Comparison of ENCODE assay signal across 22 mouse cellular contexts in the genomic region with DNA sequence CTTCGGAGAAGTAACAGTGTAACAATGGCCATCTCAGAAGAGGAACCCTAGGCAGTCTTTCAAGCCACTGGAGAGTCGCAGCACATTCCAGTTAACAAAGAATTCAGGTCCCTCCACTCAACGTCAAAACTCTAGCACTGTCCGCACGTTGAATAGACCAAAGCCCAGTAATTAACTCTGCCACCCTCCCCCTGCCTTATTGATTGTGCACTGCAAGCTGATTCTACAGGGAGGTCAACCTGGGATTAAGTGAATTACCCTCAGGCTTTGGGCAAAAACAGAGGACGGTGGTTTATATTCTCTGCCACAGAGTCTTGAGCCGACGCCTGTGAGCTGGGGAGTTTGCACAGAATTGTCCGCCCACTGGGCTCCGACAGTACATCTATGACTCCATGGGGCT.
A peak's percentile ranks its signal among the peaks of the same experiment; 100 is the strongest.
DNase-seq lines count a peak whose midpoint lies in the region; ATAC-seq and TF ChIP-seq lines count a peak whose summit lies in the region.
"Had no signal": no experiment of that assay in that cellular context is flagged by ENCODE, and none has a peak within 500 bp of the region (broad histone marks: within the 10 kb centered on the region; RNA-seq: fewer than 3 reads in every experiment).

No protein-coding gene starts in this region.

- H3K9ac ChIP-seq in forebrain, embryonic 11.5 days (ENCODE audit: low read length): no peak overlapping the region
- H3K9ac ChIP-seq in forebrain, embryonic 16.5 days (replicated peaks; ENCODE audit: low read depth, low read length): no peak overlapping the region
- H3K9ac ChIP-seq in midbrain, embryonic 11.5 days (ENCODE audit: low read length): no peak overlapping the region
- H3K9ac ChIP-seq in midbrain, embryonic 14.5 days (replicated peaks; ENCODE audit: low read length): no peak overlapping the region
- no peak overlapping the region for H3K9ac ChIP-seq in intestine, postnatal 0 days (ENCODE audit: low read depth, low read length)
- H3K9ac ChIP-seq: embryonic facial prominence, embryonic 12.5 days; kidney, embryonic 15.5 days; limb, embryonic 13.5 days; liver, embryonic 12.5 days had no signal

- no peaks in the 10 kb centered on the region for H3K9me3 ChIP-seq in forebrain, embryonic 11.5 days (ENCODE audit: control insufficient read depth, low read length)
- H3K9me3 ChIP-seq in forebrain, embryonic 16.5 days (ENCODE audit: control insufficient read depth, low read length): no peaks in the 10 kb centered on the region
- H3K9me3 ChIP-seq in midbrain, embryonic 11.5 days (ENCODE audit: control insufficient read depth, low read length): no peaks in the 10 kb centered on the region
- H3K9me3 ChIP-seq in midbrain, embryonic 14.5 days (ENCODE audit: control insufficient read depth, low read length): no peaks in the 10 kb centered on the region
- H3K9me3 ChIP-seq in embryonic facial prominence, embryonic 10.5 days: no peaks in the 10 kb centered on the region
- no peaks in the 10 kb centered on the region for H3K9me3 ChIP-seq in intestine, postnatal 0 days (ENCODE audit: control insufficient read depth)
- H3K9me3 ChIP-seq: embryonic facial prominence, embryonic 12.5 days; kidney, embryonic 15.5 days; limb, embryonic 13.5 days; liver, embryonic 12.5 days had no signal

- ATAC-seq in forebrain, embryonic 11.5 days (replicated peaks; ENCODE audit: low FRiP score): peak; percentile 49
- ATAC-seq in forebrain, embryonic 16.5 days: no peak
- 0 out of 2 replicates have a peak, but pooled peaks have one; percentile 27 for ATAC-seq in midbrain, embryonic 11.5 days (ENCODE audit: low FRiP score)
- no peak for ATAC-seq in midbrain, embryonic 14.5 days (ENCODE audit: low FRiP score, low TSS enrichment)
- no peak for ATAC-seq in intestine, postnatal 0 days
- ATAC-seq: liver, embryonic 12.5 days; Patski had no signal

- H3K4me3 ChIP-seq in forebrain, embryonic 11.5 days (ENCODE audit: low read depth, low read length): no peak overlapping the region
- no peak overlapping the region for H3K4me3 ChIP-seq in forebrain, embryonic 16.5 days (replicated peaks; ENCODE audit: low read length)
- no peak overlapping the region for H3K4me3 ChIP-seq in midbrain, embryonic 11.5 days (ENCODE audit: low read depth, low read length)
- no peak overlapping the region for H3K4me3 ChIP-seq in midbrain, embryonic 14.5 days (replicated peaks; ENCODE audit: low read depth, low read length)
- H3K4me3 ChIP-seq in embryonic facial prominence, embryonic 10.5 days: no peak overlapping the region
- H3K4me3 ChIP-seq in intestine, postnatal 0 days (ENCODE audit: low read depth, low read length): no peak overlapping the region
- H3K4me3 ChIP-seq: embryonic facial prominence, embryonic 12.5 days; kidney, embryonic 15.5 days; limb, embryonic 13.5 days; liver, embryonic 12.5 days had no signal

- TF ChIP-seq CTCF in intestine, postnatal 0 days (IDR thresholded peaks at IDR 0.05; ENCODE audit: low read depth): no peak

- no peak overlapping the region for H3K4me2 ChIP-seq in forebrain, embryonic 11.5 days (ENCODE audit: low read depth, low read length, severe bottlenecking)
- no peak overlapping the region for H3K4me2 ChIP-seq in forebrain, embryonic 16.5 days (ENCODE audit: low read length)
- H3K4me2 ChIP-seq in midbrain, embryonic 11.5 days: no peak overlapping the region
- H3K4me2 ChIP-seq in midbrain, embryonic 14.5 days (ENCODE audit: low read length): no peak overlapping the region
- H3K4me2 ChIP-seq in intestine, postnatal 0 days (replicated peaks; ENCODE audit: low read depth): no peak overlapping the region
- H3K4me2 ChIP-seq: embryonic facial prominence, embryonic 12.5 days; kidney, embryonic 15.5 days; limb, embryonic 13.5 days; liver, embryonic 12.5 days had no signal

- no peak for DNase-seq in forebrain, embryonic 11.5 days (ENCODE audit: low spot score)
- no peak for DNase-seq in midbrain, embryonic 11.5 days (ENCODE audit: low spot score, missing footprints)
- no peak for DNase-seq in midbrain, embryonic 14.5 days
- DNase-seq in embryonic facial prominence, embryonic 10.5 days (ENCODE audit: low spot score): peak; percentile 19
- peak; percentile 77 for DNase-seq in retina, postnatal 1 day
- DNase-seq: cerebellum, adult 2 months; cerebellum, postnatal 25 days; heart, postnatal 4 days; kidney, adult 11 months; layer of hippocampus, adult 9-11 months; lung, adult 18-20 months; lung, postnatal 10 days; right cerebral cortex, postnatal 25 days; spleen, adult 18-20 months; thymus, postnatal 14 days had no signal

- H3K36me3 ChIP-seq in forebrain, embryonic 11.5 days (ENCODE audit: control insufficient read depth, insufficient read depth, low read length): no peaks in the 10 kb centered on the region
- no peaks in the 10 kb centered on the region for H3K36me3 ChIP-seq in forebrain, embryonic 16.5 days (ENCODE audit: control insufficient read depth, insufficient read depth)
- H3K36me3 ChIP-seq in midbrain, embryonic 11.5 days (ENCODE audit: control insufficient read depth, insufficient read depth, low read length): no peaks in the 10 kb centered on the region
- H3K36me3 ChIP-seq in midbrain, embryonic 14.5 days (ENCODE audit: control insufficient read depth, insufficient read depth, low read length): no peaks in the 10 kb centered on the region
- H3K36me3 ChIP-seq in embryonic facial prominence, embryonic 10.5 days (replicated peaks): no peaks in the 10 kb centered on the region
- H3K36me3 ChIP-seq in intestine, postnatal 0 days (ENCODE audit: control insufficient read depth, insufficient read depth): no peaks in the 10 kb centered on the region
- H3K36me3 ChIP-seq: embryonic facial prominence, embryonic 12.5 days; kidney, embryonic 15.5 days; limb, embryonic 13.5 days; liver, embryonic 12.5 days had no signal

- WGBS in forebrain, embryonic 11.5 days: 10% methylated on average over 10 of the region's 10 CpGs
- 12% methylated on average over 10 of the region's 10 CpGs for WGBS in forebrain, embryonic 16.5 days
- 33% methylated on average over 10 of the region's 10 CpGs for WGBS in midbrain, embryonic 11.5 days
- 26% methylated on average over 10 of the region's 10 CpGs for WGBS in midbrain, embryonic 14.5 days
- 28% methylated on average over 10 of the region's 10 CpGs for WGBS in embryonic facial prominence, embryonic 10.5 days
- WGBS in intestine, postnatal 0 days: 57% methylated on average over 10 of the region's 10 CpGs

- no peaks in the 10 kb centered on the region; the same call in 1 of the 2 replicates for H3K4me1 ChIP-seq in forebrain, embryonic 11.5 days (replicated peaks; ENCODE audit: control insufficient read depth, insufficient read depth, low read length)
- H3K4me1 ChIP-seq in forebrain, embryonic 16.5 days (replicated peaks; ENCODE audit: control insufficient read depth, insufficient read depth, low read length): no peaks in the 10 kb centered on the region
- no peaks in the 10 kb centered on the region for H3K4me1 ChIP-seq in midbrain, embryonic 11.5 days (ENCODE audit: control insufficient read depth, insufficient read depth, low read length)
- 0 out of 2 replicates have a peak, but pooled peaks cover 3% of the 10 kb centered on the region for H3K4me1 ChIP-seq in midbrain, embryonic 14.5 days (ENCODE audit: control insufficient read depth, insufficient read depth, low read length)
- peaks cover 22% of the 10 kb centered on the region for H3K4me1 ChIP-seq in embryonic facial prominence, embryonic 10.5 days
- H3K4me1 ChIP-seq in intestine, postnatal 0 days (replicated peaks; ENCODE audit: control insufficient read depth, insufficient read depth, low read length): no peaks in the 10 kb centered on the region
- H3K4me1 ChIP-seq: embryonic facial prominence, embryonic 12.5 days; kidney, embryonic 15.5 days; limb, embryonic 13.5 days had no signal

- H3K27ac ChIP-seq in forebrain, embryonic 11.5 days (ENCODE audit: low read depth, low read length): no peak overlapping the region
- H3K27ac ChIP-seq in forebrain, embryonic 16.5 days (ENCODE audit: low read length): no peak overlapping the region
- no peak overlapping the region for H3K27ac ChIP-seq in midbrain, embryonic 11.5 days (ENCODE audit: low read depth, low read length)
- H3K27ac ChIP-seq in midbrain, embryonic 14.5 days (replicated peaks; ENCODE audit: low read depth, low read length): no peak overlapping the region
- no peak overlapping the region for H3K27ac ChIP-seq in embryonic facial prominence, embryonic 10.5 days (replicated peaks)
- H3K27ac ChIP-seq in intestine, postnatal 0 days (ENCODE audit: low read depth, low read length): no peak overlapping the region
- H3K27ac ChIP-seq: embryonic facial prominence, embryonic 12.5 days; kidney, embryonic 15.5 days; limb, embryonic 13.5 days; liver, embryonic 12.5 days had no signal

- no peaks in the 10 kb centered on the region for H3K27me3 ChIP-seq in forebrain, embryonic 11.5 days (ENCODE audit: control insufficient read depth, insufficient read depth, low read length)
- no peaks in the 10 kb centered on the region; the same call in 1 of the 2 replicates for H3K27me3 ChIP-seq in forebrain, embryonic 16.5 days (replicated peaks; ENCODE audit: control insufficient read depth, insufficient read depth, low read length)
- H3K27me3 ChIP-seq in midbrain, embryonic 11.5 days (ENCODE audit: control insufficient read depth, insufficient read depth, low read length): no peaks in the 10 kb centered on the region
- no peaks in the 10 kb centered on the region for H3K27me3 ChIP-seq in midbrain, embryonic 14.5 days (ENCODE audit: control insufficient read depth, insufficient read depth, low read length)
- H3K27me3 ChIP-seq in embryonic facial prominence, embryonic 10.5 days (replicated peaks; ENCODE audit: low read depth, poor library complexity, severe bottlenecking): peaks cover 10% of the 10 kb centered on the region
- H3K27me3 ChIP-seq in intestine, postnatal 0 days (replicated peaks; ENCODE audit: control insufficient read depth, insufficient read depth, low read length): no peaks in the 10 kb centered on the region
- H3K27me3 ChIP-seq: embryonic facial prominence, embryonic 12.5 days; kidney, embryonic 15.5 days; limb, embryonic 13.5 days; liver, embryonic 12.5 days; Patski had no signal

Comparison
In these comparisons a context has a peak if more than half of its experiments do, and no peak if none do; other contexts are left out.
1. ATAC-seq: peak in forebrain, embryonic 11.5 days (single experiment) and midbrain, embryonic 11.5 days (single experiment); none in forebrain, embryonic 16.5 days (single experiment), midbrain, embryonic 14.5 days (single experiment) and intestine, postnatal 0 days (single experiment).
2. DNase-seq: peak in embryonic facial prominence, embryonic 10.5 days (single experiment) and retina, postnatal 1 day (single experiment); none in forebrain, embryonic 11.5 days (single experiment), midbrain, embryonic 11.5 days (single experiment) and midbrain, embryonic 14.5 days (single experiment).